Mouse (Mus musculus): ENCODE results near the gene Zfyve16.

Gene Zfyve16

DNA sequence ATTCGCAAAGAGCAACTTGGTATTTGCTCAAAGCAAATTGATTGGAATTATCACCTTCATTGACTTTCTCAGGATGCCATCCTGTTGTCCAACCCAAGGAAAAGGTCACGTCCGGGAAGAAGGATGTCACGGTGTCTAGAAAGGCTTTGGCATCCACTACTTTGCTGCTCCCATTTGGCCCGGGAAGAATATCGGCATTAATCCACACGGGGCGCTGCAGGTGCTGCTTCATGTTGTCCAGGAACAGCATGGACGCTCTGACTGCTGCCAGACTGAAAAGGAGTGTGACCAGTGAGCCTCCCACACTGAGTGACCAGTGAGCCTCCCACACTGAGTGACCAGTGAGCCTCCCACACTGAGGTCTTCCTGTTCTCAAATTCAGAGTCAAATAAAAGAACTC is 62.8 kb downstream of the Zfyve16 start:
- DNase-seq (ENCODE audit: low read depth, low spot score): no peak

DNA sequence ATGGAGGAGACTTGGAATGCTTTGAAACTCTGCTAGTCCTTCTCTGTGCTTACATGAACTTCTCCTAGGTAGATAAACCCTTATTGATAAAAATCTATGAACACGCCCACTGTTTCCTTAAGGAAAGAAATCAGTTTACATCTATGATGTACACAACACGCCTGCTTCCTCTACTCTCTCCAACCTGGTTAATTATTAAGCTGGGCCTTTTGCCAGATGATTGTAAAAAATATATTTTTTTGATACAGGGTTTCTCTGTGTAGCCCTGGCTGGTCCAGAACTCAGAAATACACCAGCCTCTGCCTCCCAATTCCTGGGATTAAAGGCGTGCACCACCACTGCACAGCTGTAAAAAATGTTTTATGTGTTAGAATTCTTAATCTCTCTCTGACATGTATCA is 66.0 kb downstream of the Zfyve16 start:
- DNase-seq (ENCODE audit: low read depth, low spot score): no peak

DNA sequence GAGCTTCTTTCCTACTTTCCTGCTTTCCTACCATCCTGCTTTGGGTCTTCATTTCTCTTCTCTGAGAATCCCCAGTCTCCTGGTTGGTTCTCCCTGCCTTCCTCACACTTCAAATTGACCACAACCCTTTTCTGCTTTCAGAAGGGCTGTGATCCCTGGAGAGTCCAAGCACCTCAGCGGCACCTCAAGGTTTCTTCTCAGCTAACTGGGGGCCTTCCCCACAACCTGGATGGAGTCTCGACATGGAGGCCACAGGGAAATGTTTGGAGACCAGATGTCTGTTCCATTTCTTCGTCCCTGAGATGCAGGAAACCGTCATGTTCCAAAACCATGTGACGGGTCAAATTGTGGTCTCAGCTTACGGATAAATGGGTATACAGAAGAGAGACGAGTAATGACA is 83.8 kb downstream of the Zfyve16 start:
- no peak for DNase-seq (ENCODE audit: low read depth, low spot score)

DNA sequence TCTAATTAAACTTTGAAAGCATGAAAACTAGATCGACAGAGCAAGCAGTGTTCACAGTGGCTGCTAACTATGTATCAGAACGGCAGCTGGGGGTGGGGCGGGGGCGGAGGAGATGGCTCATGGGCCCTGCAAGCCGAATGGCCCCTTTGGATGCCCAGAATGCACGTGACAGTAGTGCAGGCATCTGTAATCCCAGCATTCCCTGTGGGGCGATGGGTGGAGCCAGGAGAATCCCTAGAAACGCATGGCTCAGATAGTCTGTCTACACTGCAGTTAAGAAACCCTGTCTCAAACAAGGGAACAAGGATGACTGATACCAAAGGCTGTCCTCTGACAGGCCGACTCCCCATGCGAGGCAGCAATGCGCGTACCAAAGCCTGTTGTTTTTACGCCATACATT is 90.4 kb downstream of the Zfyve16 start:
- DNase-seq (ENCODE audit: low read depth, low spot score): no peak

DNA sequence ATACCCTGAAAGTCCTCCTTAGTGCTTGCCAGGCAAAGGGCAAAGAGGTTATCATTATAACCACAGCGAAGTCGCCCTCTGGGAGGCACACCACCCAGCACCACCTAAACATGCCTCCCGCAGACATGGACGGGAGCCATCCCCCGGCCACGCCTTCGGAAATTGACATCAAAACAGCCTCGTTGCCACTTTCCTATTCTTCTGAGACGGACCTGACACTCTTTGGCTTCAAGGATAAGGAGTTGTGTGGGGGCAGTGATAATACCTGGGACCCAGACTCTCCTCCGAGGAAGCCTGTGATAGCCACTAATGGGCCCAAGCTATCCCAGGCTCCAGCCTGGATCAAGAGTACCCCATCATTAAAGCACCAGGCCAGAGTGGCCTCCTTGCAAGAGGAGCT is 92.0 kb downstream of the Zfyve16 start:
- DNase-seq (ENCODE audit: low read depth, low spot score): no peak
